Mouse (Mus musculus): ENCODE measurements at regions not wholly inside any gene's neighbourhood (a gene's known extent, or its start where the extent isn't known, plus 50 kb on each side); places are given as distances from the start of the nearest gene placed in this dataset.

DNA sequence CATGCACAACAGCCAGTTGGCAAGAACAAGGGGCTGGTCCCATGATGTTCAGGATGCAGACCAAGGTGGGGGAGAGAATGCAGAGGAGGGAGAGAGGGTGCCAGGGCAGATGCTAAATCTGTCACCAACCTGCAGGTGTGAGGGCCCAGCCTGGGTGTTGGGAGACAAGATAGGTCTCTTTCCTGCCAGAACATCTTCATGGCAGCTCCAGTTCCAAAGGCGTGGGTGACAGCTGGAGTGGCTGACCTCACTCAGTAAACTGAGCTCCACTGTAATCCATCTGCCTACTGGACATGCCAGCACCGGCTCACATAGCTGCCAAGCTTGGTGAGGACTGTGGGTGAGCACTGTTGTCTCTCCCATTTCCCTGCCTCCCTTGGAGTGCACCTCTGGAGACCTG lies 129.9 kb downstream of the Ndufa10 start:
- no peak for TF ChIP-seq MAFK (IDR thresholded peaks at IDR 0.05; ENCODE audit: insufficient replicate concordance, low read length)
- no peak for TF ChIP-seq EP300 (IDR thresholded peaks at IDR 0.05; ENCODE audit: low read length)
- TF ChIP-seq CTCF (conservative IDR thresholded peaks at IDR 0.05 in 1 of 2, IDR thresholded peaks at IDR 0.05 in 1 of 2; ENCODE audit: low read depth in 2 of 2, low read length in 2 of 2), result no peak
- no peak for TF ChIP-seq SIN3A (IDR thresholded peaks at IDR 0.05; ENCODE audit: low read length)
- no peak for TF ChIP-seq POLR2A (IDR thresholded peaks at IDR 0.05; ENCODE audit: low read depth, low read length)
- TF ChIP-seq ELF1 (IDR thresholded peaks at IDR 0.05; ENCODE audit: low read depth, low read length), result no peak
- no peak for TF ChIP-seq ZKSCAN1 (IDR thresholded peaks at IDR 0.05; ENCODE audit: borderline replicate concordance, low read depth, low read length)
- no peak for TF ChIP-seq E2F4 (IDR thresholded peaks at IDR 0.05; ENCODE audit: insufficient replicate concordance, low read depth, low read length)

Measured in CH12.LX (cell line).